Mouse (Mus musculus) heart, adult 2 months (tissue): Measurements from ENCODE around the gene Ebpl. TPM values are rescaled to one million over a fixed set of nuclear protein-coding genes. Genes with fewer than 3 reads are reported as not detected.

Source experiments
- DNase-seq, 2 experiments: peaks; one replicate each; pipeline ENCODE4 v3.0.0; 2021
- H3K27ac ChIP-seq: fragments of 200-600 bp; 2 replicates; pipeline ENCODE4 v1.8.1; 2022
- H3K27me3 ChIP-seq: fragments of 200-500 bp; 2 replicates; pipeline ENCODE4 v1.6.1; 2012; ENCODE audit warnings: mild to moderate bottlenecking, low read length, inconsistent platforms, mixed read lengths; ENCODE audit not compliant: control insufficient read depth, insufficient read depth
- H3K36me3 ChIP-seq: fragments of 200-500 bp; 2 replicates; pipeline ENCODE4 v1.6.1; 2012; ENCODE audit warnings: low read length, inconsistent platforms; ENCODE audit not compliant: control insufficient read depth, insufficient read depth
- H3K4me1 ChIP-seq: fragments of 200-500 bp; 2 replicates; pipeline ENCODE4 v1.6.1; 2011; ENCODE audit warnings: low read length; ENCODE audit not compliant: control insufficient read depth, insufficient read depth
- H3K4me3 ChIP-seq: fragments of 200-600 bp; 2 replicates; pipeline ENCODE4 v1.8.1; 2022
- H3K79me2 ChIP-seq: fragments of 200-500 bp; replicated peaks from 2 replicates; pipeline ENCODE4 v1.6.1; 2012; ENCODE audit warnings: mild to moderate bottlenecking, inconsistent platforms, low read length, moderate library complexity, mixed read lengths; ENCODE audit not compliant: control insufficient read depth, insufficient read depth
- H3K9ac ChIP-seq: fragments of 200-500 bp; 2 replicates; pipeline ENCODE4 v1.6.1; 2012; ENCODE audit warnings: low read depth, mild to moderate bottlenecking, control low read depth, inconsistent platforms, low read length, mixed read lengths
- CTCF ChIP-seq: fragments of 200-600 bp; IDR thresholded peaks from 2 replicates; pipeline ENCODE4 v1.8.1; 2022; ENCODE audit warnings: antibody characterized with exemption, mild to moderate bottlenecking, moderate library complexity
- EP300 ChIP-seq: fragments of 200-500 bp; IDR thresholded peaks from 2 replicates; pipeline ENCODE4 v1.6.1; 2011; ENCODE audit warnings: low read depth, low read length, control low read depth; ENCODE audit not compliant: insufficient read depth
- POLR2A ChIP-seq: fragments of 200-500 bp; IDR thresholded peaks from 2 replicates; pipeline ENCODE4 v1.6.1; 2011; ENCODE audit warnings: mild to moderate bottlenecking, low read depth, low read length, control low read depth; ENCODE audit not compliant: insufficient read depth
- WGBS: fragments of 180-500 bp; shearing (Covaris S2); methylation state at CpG from one replicate; pipeline ENCODE4 v1.1.7; 2018; 5-methylcytosine and 5-hydroxymethylcytosine counted together
- intact Hi-C: fragments of 180-260 bp; cut with DNase I; formaldehyde crosslinking; loops from one replicate; pipeline ENCODE4 v1.15.1; 2025
- polyA plus RNA-seq: library from polyadenylated mRNA; depleted of rRNA; stranded (reverse); fragments of >200 nt; gene quantifications from 2 replicates; pipeline ENCODE4 v1.2.3, GENCODE M21; 2012; rRNA removed
- total RNA-seq, 2 experiments: library from RNA; stranded (reverse); gene quantifications; 2 replicates each; pipeline ENCODE4 v1.2.3; 2021

Gene Ebpl
- total and polyA plus RNA-seq, 3 experiments: 0.98 to 1.2 (median 1.0) TPM

GRCm38 (mm10) chr14:61288606-61289286 lies 71.5 kb downstream of the Ebpl start:
- Histone ChIP-seq H3K4me1 (no peaks in the 10 kb centered on the region), H3K9ac (no peak overlapping the region), H3K4me3 (no peak overlapping the region), H3K27ac (no peak overlapping the region), H3K27me3 (no peaks in the 10 kb centered on the region), H3K79me2 (no peaks in the 10 kb centered on the region), H3K36me3 (no peaks in the 10 kb centered on the region)
- DNase-seq: no peak
- WGBS: 69% methylated on average over 19 of the region's 19 CpGs
- no peak for TF ChIP-seq EP300
- TF ChIP-seq CTCF: no peak
- TF ChIP-seq POLR2A: no peak
- intact Hi-C loops: no loop called here

Other genes with a start within 250 kb of the Ebpl start
- 10 to 100 TPM; 24.2 to 25.8 TPM for gene Sacs, start 222.0 kb downstream of the Ebpl start, total RNA-seq
- gene Sacs, start 222.0 kb downstream of the Ebpl start, polyA plus RNA-seq: 3.3 and 8.9 TPM in 2 replicates
- 100 to 1,000 TPM; 181 to 235 TPM for gene Sgcg, start 101.9 kb downstream of the Ebpl start, total RNA-seq
- 105 and 191 TPM in 2 replicates for gene Sgcg, start 101.9 kb downstream of the Ebpl start, polyA plus RNA-seq
- gene Arl11, start 50.7 kb downstream of the Ebpl start, total RNA-seq: under 1 TPM; 0.42 to 0.75 TPM
- 0.80 and 0.85 TPM in 2 replicates for gene Arl11, start 50.7 kb downstream of the Ebpl start, polyA plus RNA-seq
- gene Kpna3, start 79.4 kb upstream of the Ebpl start, total RNA-seq: 10 to 100 TPM; 51.3 to 53.4 TPM
- gene Kpna3, start 79.4 kb upstream of the Ebpl start, polyA plus RNA-seq: 16.1 and 41.1 TPM in 2 replicates
- gene Spryd7, start 196.4 kb upstream of the Ebpl start, total RNA-seq: 10 to 100 TPM; 50.0 to 56.8 TPM
- gene Spryd7, start 196.4 kb upstream of the Ebpl start, polyA plus RNA-seq: 16.3 and 24.2 TPM in 2 replicates
- gene Trim13, start 237.8 kb upstream of the Ebpl start, total RNA-seq: 1 to 10 TPM; 6.6 to 7.5 TPM
- gene Trim13, start 237.8 kb upstream of the Ebpl start, polyA plus RNA-seq: 4.8 and 11.0 TPM in 2 replicates
- gene Kcnrg, start 247.0 kb upstream of the Ebpl start, total RNA-seq: under 1 TPM in 1 of 2 experiments, not detected in 1; 0.13 TPM
- 0.09 and 0.51 TPM in 2 replicates for gene Kcnrg, start 247.0 kb upstream of the Ebpl start, polyA plus RNA-seq